Mouse (Mus musculus) hindbrain, embryonic 15.5 days (tissue): ENCODE measurements around the gene Aktip. TPM values are rescaled to one million over a fixed set of nuclear protein-coding genes. Genes with fewer than 3 reads are reported as not detected.

ENCODE experiments used
- ATAC-seq: fragments of 200-750 bp; cut with Nextera tagmentation; 2 replicates; pipeline ENCODE4 v1.8.0; 2017; ENCODE audit warnings: low read depth, moderate number of reproducible peaks, moderate TSS enrichment; ENCODE audit not compliant: low FRiP score
- H3K27ac ChIP-seq: fragments of 300-500 bp; sonication (generic); replicated peaks from 2 replicates; pipeline ENCODE4 v1.5.1; 2015; ENCODE audit warnings: mild to moderate bottlenecking, inconsistent platforms
- H3K27me3 ChIP-seq: fragments of 300-500 bp; sonication (generic); 2 replicates; pipeline ENCODE4 v1.6.1; 2015; ENCODE audit warnings: control low read depth, inconsistent platforms
- H3K36me3 ChIP-seq: fragments of 300-500 bp; sonication (generic); 2 replicates; pipeline ENCODE4 v1.6.1; 2015; ENCODE audit warnings: control low read depth, inconsistent platforms
- H3K4me1 ChIP-seq: fragments of 300-500 bp; sonication (generic); replicated peaks from 2 replicates; pipeline ENCODE4 v1.6.1; 2015; ENCODE audit warnings: control low read depth, inconsistent platforms
- H3K4me2 ChIP-seq: fragments of 300-500 bp; sonication (generic); 2 replicates; pipeline ENCODE4 v1.6.1; 2015; ENCODE audit warnings: moderate library complexity, mild to moderate bottlenecking, inconsistent platforms
- H3K4me3 ChIP-seq: fragments of 300-500 bp; sonication (generic); 2 replicates; pipeline ENCODE4 v1.5.1; 2015; ENCODE audit warnings: mild to moderate bottlenecking, inconsistent platforms
- H3K9ac ChIP-seq: fragments of 300-500 bp; sonication (generic); 2 replicates; pipeline ENCODE4 v1.6.1; 2015; ENCODE audit warnings: inconsistent platforms
- H3K9me3 ChIP-seq: fragments of 300-500 bp; sonication (generic); 2 replicates; pipeline ENCODE4 v1.6.1; 2016; ENCODE audit warnings: control low read depth, inconsistent platforms
- WGBS: fragments of 180-500 bp; shearing (Covaris S2); methylation state at CpG from one replicate; pipeline ENCODE4 v1.1.7; 2015; 5-methylcytosine and 5-hydroxymethylcytosine counted together
- polyA plus RNA-seq: library from polyadenylated mRNA; unstranded; fragments of >200 nt; fragmentation: Nextera tagmentation; extraction: Ambion mirVana; gene quantifications from 2 replicates; pipeline ENCODE4 v1.2.1, GENCODE M21; 2015

Gene Aktip
- polyA plus RNA-seq, 1 experiment from 2014 or later: 129 TPM

- WGBS: 88% methylated on average over 12 of the region's 12 CpGs
- no peak overlapping the region for H3K4me3 ChIP-seq
These were observed 13.4 kb downstream of the Aktip start for GRCm38 (mm10) chr8:91186372-91186771.

DNA sequence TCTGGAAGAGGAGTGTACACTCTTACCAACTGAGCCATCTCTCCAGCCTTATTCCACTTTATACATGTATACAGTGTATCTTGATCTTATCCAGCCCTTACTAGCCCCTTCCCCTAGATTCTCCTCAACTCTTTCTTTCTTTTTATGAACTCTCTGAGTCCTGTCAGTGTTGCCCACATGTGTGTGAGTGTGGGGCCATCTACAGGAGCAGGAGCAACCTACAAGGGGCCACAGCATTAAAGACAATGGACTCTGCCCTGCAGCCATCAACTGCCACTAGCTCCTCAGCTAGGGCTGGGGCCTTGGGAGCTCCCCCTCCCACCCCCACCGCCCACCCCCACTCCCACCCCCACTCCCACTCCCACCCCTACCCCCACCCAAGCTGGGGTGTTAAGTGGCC, 22.1 kb downstream of the Aktip start:
- no peak overlapping the region for H3K9ac ChIP-seq
- ATAC-seq: no peak
- H3K27ac ChIP-seq: no peak overlapping the region
- H3K27me3 ChIP-seq: no peaks in the 10 kb centered on the region
- no peak overlapping the region for H3K4me3 ChIP-seq
- H3K4me2 ChIP-seq: no peak overlapping the region
- H3K36me3 ChIP-seq: no peaks in the 10 kb centered on the region
- WGBS: 67% methylated on average over 1 of the region's 1 CpGs
- H3K9me3 ChIP-seq: no peaks in the 10 kb centered on the region
- H3K4me1 ChIP-seq: no peaks in the 10 kb centered on the region

More at GRCm38 (mm10) chr8:91186372-91186771, 13.4 kb downstream of the Aktip start:
- Histone ChIP-seq H3K9me3 (no peaks in the 10 kb centered on the region), H3K36me3 (no peaks in the 10 kb centered on the region), H3K4me2 (no peak overlapping the region), H3K9ac (no peak overlapping the region), H3K27ac (no peak overlapping the region), H3K4me1 (no peaks in the 10 kb centered on the region; the same call in 1 of the 2 replicates), H3K27me3 (peaks cover 16% of the 10 kb centered on the region)
- ATAC-seq: no peak

DNA sequence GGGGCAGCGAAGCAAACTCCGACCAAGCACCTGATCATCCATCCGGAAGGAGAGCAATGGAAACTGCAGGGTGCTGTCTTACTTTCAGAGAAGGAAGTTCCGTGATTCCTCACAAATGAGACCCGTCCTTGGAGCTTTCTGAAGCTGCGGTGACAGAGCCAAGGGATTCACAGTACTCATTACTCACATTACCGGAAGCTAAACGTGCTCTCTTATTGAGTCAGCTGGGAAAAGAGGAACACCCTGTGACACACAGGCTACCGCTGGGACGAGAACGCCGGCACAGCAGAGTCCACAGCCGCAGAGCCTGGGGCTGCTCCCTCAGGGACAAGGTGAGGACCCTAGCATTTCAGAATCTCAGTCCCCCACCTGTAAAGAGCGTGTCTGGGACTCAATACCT, 23.6 kb downstream of the Aktip start:
- H3K27me3 ChIP-seq: no peaks in the 10 kb centered on the region
- H3K27ac ChIP-seq: no peak overlapping the region
- peaks cover 7% of the 10 kb centered on the region for H3K4me1 ChIP-seq
- H3K9me3 ChIP-seq: no peaks in the 10 kb centered on the region
- no peak for ATAC-seq
- H3K9ac ChIP-seq: no peak overlapping the region
- WGBS: 49% methylated on average over 14 of the region's 14 CpGs
- no peak overlapping the region for H3K4me2 ChIP-seq
- no peaks in the 10 kb centered on the region for H3K36me3 ChIP-seq
- no peak overlapping the region for H3K4me3 ChIP-seq

GRCm38 (mm10) chr8:91171605-91172004, 28.2 kb downstream of the Aktip start:
- Histone ChIP-seq H3K4me3 (no peak overlapping the region), H3K27me3 (no peaks in the 10 kb centered on the region), H3K27ac (0 out of 2 replicates have a peak overlapping the region, but pooled peaks have one; percentile 13), H3K4me1 (peaks cover 21% of the 10 kb centered on the region), H3K36me3 (no peaks in the 10 kb centered on the region), H3K4me2 (peak overlapping the region; percentile 49; the same call in 1 of the 2 replicates), H3K9me3 (no peaks in the 10 kb centered on the region), H3K9ac (no peak overlapping the region)
- peak; percentile 66 for ATAC-seq
- WGBS: 26% methylated on average over 13 of the region's 13 CpGs

- Histone ChIP-seq H3K4me3 (no peak overlapping the region), H3K9me3 (no peaks in the 10 kb centered on the region), H3K36me3 (no peaks in the 10 kb centered on the region), H3K27me3 (no peaks in the 10 kb centered on the region), H3K27ac (no peak overlapping the region), H3K4me1 (peaks cover 21% of the 10 kb centered on the region), H3K9ac (no peak overlapping the region), H3K4me2 (peak overlapping the region; percentile 49)
- 16% methylated on average over 14 of the region's 14 CpGs for WGBS
- no peak for ATAC-seq
These were observed 28.9 kb downstream of the Aktip start for GRCm38 (mm10) chr8:91170914-91171313.

DNA sequence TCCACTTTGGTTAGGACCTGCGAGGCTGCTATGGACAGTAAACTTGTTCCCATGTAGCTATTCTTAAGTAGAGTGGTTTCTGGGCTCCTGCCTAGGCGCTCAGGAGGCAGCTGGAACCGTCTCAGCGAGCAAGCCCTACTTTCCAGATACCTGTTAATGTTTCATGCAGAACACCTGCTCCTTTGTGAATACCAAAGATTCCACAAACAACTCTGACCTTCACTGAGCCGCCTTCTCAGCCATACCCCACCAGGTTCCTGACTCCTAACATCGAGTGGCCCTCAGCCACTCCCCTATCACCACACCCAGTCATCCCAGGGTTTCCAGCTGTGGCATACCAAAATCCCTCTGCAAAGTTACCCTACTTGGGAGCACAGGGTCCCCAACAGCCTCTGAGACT, 29.6 kb downstream of the Aktip start:
- Histone ChIP-seq H3K4me2 (no peak overlapping the region), H3K36me3 (no peaks in the 10 kb centered on the region), H3K4me3 (no peak overlapping the region), H3K27me3 (no peaks in the 10 kb centered on the region), H3K9ac (no peak overlapping the region), H3K9me3 (no peaks in the 10 kb centered on the region), H3K27ac (no peak overlapping the region; the same call in 1 of the 2 replicates), H3K4me1 (peaks cover 21% of the 10 kb centered on the region)
- WGBS: 87% methylated on average over 6 of the region's 6 CpGs
- ATAC-seq: 0 out of 2 replicates have a peak, but pooled peaks have one; percentile 28

DNA sequence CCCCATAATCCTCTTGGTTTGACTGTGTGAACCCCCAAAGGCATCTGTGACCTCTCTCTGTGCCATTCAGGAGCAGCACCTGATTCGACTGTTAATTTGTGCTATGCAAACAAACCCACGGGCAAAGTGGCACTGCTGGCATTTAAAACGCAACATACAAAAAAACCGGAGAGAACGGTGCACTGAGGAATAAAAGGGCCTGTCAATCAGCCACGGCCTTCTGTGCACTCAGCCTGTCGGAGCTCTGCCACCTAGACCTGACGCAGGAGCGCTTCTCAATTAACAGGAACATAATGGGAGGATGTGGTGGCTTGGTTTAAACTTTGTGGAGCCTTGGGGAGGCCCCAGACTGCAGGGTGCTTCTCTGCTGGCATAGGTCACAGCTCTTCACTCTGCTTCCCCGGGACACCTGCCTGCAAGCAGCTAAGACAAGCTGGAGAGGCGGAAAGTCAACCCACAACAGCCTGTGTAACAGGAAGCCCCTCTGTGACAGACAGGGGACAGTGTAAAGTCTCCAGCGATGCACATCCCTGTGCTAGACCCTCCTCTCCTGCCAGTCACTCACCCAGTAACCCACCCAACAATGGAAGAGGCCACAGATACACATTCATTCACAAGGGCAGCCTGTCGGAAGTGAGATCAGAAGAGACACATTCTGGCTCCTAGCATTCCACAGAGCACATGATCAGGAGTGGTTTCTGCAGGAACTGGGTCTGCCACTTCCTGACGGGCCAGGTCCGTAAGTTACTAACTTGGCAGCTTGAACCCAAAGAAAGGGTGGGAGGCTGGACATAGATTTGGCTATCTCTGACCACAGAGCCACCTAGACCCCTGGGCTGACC, 39.6 kb downstream of the Aktip start:
- no peak overlapping the region for H3K9ac ChIP-seq
- ATAC-seq: no peak
- H3K4me3 ChIP-seq: no peak overlapping the region
- H3K4me2 ChIP-seq: no peak overlapping the region
- H3K36me3 ChIP-seq: no peaks in the 10 kb centered on the region
- H3K9me3 ChIP-seq: no peaks in the 10 kb centered on the region
- WGBS: 34% methylated on average over 15 of the region's 15 CpGs
- no peak overlapping the region for H3K27ac ChIP-seq
- no peaks in the 10 kb centered on the region for H3K27me3 ChIP-seq
- peaks cover 6% of the 10 kb centered on the region; the same call in 1 of the 2 replicates for H3K4me1 ChIP-seq

DNA sequence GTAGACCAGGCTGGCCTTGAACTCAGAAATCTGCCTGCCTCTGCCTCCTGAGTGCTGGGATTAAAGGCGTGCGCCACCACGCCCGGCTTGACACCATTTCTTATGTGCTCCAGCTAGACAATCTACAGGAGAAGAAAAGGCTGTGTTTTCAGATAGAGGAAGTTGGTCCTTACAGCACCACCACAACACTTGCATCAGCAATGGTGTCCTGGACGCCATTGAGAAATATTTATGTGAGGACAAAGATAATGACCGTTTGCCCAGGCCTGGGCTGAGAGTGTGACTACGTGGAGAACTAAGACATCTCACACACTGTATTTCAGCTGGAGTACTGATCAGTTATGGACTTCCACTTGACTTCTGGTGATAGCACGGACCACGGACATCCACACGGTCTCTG, 41.2 kb downstream of the Aktip start:
- ATAC-seq: no peak
- H3K27ac ChIP-seq: no peak overlapping the region
- peaks cover 6% of the 10 kb centered on the region; the same call in 1 of the 2 replicates for H3K4me1 ChIP-seq
- H3K4me2 ChIP-seq: no peak overlapping the region
- no peaks in the 10 kb centered on the region for H3K9me3 ChIP-seq
- 95% methylated on average over 10 of the region's 10 CpGs for WGBS
- no peaks in the 10 kb centered on the region for H3K27me3 ChIP-seq
- H3K36me3 ChIP-seq: no peaks in the 10 kb centered on the region
- no peak overlapping the region for H3K9ac ChIP-seq
- no peak overlapping the region for H3K4me3 ChIP-seq

- H3K9me3 ChIP-seq: no peaks in the 10 kb centered on the region
- WGBS: 39% methylated on average over 6 of the region's 6 CpGs
- no peak overlapping the region for H3K4me3 ChIP-seq
- no peaks in the 10 kb centered on the region for H3K27me3 ChIP-seq
- ATAC-seq: no peak
- no peaks in the 10 kb centered on the region for H3K4me1 ChIP-seq
- H3K4me2 ChIP-seq: no peak overlapping the region
- no peaks in the 10 kb centered on the region for H3K36me3 ChIP-seq
- H3K9ac ChIP-seq: no peak overlapping the region
- no peak overlapping the region for H3K27ac ChIP-seq
These were observed 45.2 kb downstream of the Aktip start for GRCm38 (mm10) chr8:91154564-91154963.

- Histone ChIP-seq H3K4me3 (no peak overlapping the region), H3K36me3 (no peaks in the 10 kb centered on the region), H3K27ac (no peak overlapping the region), H3K9me3 (no peaks in the 10 kb centered on the region), H3K27me3 (no peaks in the 10 kb centered on the region), H3K9ac (no peak overlapping the region), H3K4me1 (no peaks in the 10 kb centered on the region), H3K4me2 (no peak overlapping the region)
- WGBS: 79% methylated on average over 3 of the region's 3 CpGs
- ATAC-seq: no peak
These were observed 45.9 kb downstream of the Aktip start for GRCm38 (mm10) chr8:91153831-91154230.

GRCm38 (mm10) chr8:91151531-91151930, 48.2 kb downstream of the Aktip start:
- 88% methylated on average over 7 of the region's 7 CpGs for WGBS
- no peaks in the 10 kb centered on the region for H3K9me3 ChIP-seq
- H3K27me3 ChIP-seq: no peaks in the 10 kb centered on the region
- no peak overlapping the region for H3K9ac ChIP-seq
- H3K4me1 ChIP-seq: no peaks in the 10 kb centered on the region
- no peak overlapping the region for H3K27ac ChIP-seq
- ATAC-seq: no peak
- H3K36me3 ChIP-seq: no peaks in the 10 kb centered on the region
- no peak overlapping the region for H3K4me2 ChIP-seq
- H3K4me3 ChIP-seq: no peak overlapping the region

DNA sequence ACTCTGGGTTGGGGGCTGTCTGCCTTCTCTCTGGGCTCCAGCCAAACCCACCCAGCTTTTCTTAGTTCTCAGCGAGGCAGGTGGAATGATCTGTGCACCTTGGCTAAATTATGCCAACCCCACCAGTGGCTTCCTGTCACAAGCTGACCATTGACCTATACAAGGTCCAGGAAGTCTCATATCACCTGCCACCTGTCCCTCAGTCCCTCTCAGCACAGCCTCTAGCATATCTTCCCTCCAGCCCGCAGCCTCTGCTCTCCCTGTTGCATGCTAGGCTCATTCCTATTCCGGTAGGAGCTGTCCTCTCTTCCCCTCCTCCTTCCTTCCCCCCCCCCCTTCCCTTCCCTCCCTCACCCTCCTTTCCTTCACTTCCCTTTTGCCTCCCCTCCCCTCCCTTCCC, 50.5 kb downstream of the Aktip start:
- 81% methylated on average over 3 of the region's 3 CpGs for WGBS
- no peak overlapping the region for H3K9ac ChIP-seq
- no peak overlapping the region for H3K27ac ChIP-seq
- no peak overlapping the region for H3K4me3 ChIP-seq
- no peaks in the 10 kb centered on the region for H3K4me1 ChIP-seq
- no peaks in the 10 kb centered on the region for H3K36me3 ChIP-seq
- no peak overlapping the region for H3K4me2 ChIP-seq
- no peak for ATAC-seq
- no peaks in the 10 kb centered on the region for H3K9me3 ChIP-seq
- no peaks in the 10 kb centered on the region for H3K27me3 ChIP-seq
